Comparison of ENCODE assay signal across 28 mouse cellular contexts in genomic region chr16:28408294-28408693, GRCm38 (mm10).
DNase-seq lines count a peak whose midpoint lies in the region; ATAC-seq and TF ChIP-seq lines count a peak whose summit lies in the region.
"Had no signal": no experiment of that assay in that cellular context is flagged by ENCODE, and none has a peak within 500 bp of the region (broad histone marks: within the 10 kb centered on the region; RNA-seq: fewer than 3 reads in every experiment).

No protein-coding gene starts in this region.

- H3K27me3 ChIP-seq in lung, embryonic 14.5 days (ENCODE audit: insufficient read depth, low read length): no peaks in the 10 kb centered on the region
- H3K27me3 ChIP-seq in neural tube, embryonic 15.5 days (replicated peaks): no peaks in the 10 kb centered on the region
- H3K27me3 ChIP-seq in midbrain, embryonic 16.5 days (ENCODE audit: control insufficient read depth, insufficient read depth, low read depth, low read length): no peaks in the 10 kb centered on the region
- H3K27me3 ChIP-seq: embryonic facial prominence, embryonic 15.5 days; forebrain, embryonic 12.5 days; heart, embryonic 15.5 days; kidney, embryonic 15.5 days; limb, embryonic 15.5 days; liver, embryonic 13.5 days had no signal

- ATAC-seq in frontal cortex, adult (ENCODE audit: low TSS enrichment): 0 out of 2 replicates have a peak, but pooled peaks have one; percentile 43
- peak; percentile 56; the same call in 1 of the 2 replicates for ATAC-seq in lung, embryonic 14.5 days (ENCODE audit: insufficient read depth)
- ATAC-seq in neural tube, embryonic 15.5 days (ENCODE audit: low FRiP score): peak; percentile 8; the same call in 1 of the 2 replicates
- ATAC-seq in midbrain, embryonic 16.5 days: no peak
- ATAC-seq: forebrain, postnatal 0 days; inflammation-experienced regulatory T-cells, adult 6 months; Patski had no signal

- H3K9me3 ChIP-seq in lung, embryonic 14.5 days (ENCODE audit: low read depth, low read length): no peaks in the 10 kb centered on the region
- no peaks in the 10 kb centered on the region for H3K9me3 ChIP-seq in neural tube, embryonic 15.5 days (replicated peaks)
- no peaks in the 10 kb centered on the region for H3K9me3 ChIP-seq in midbrain, embryonic 16.5 days (replicated peaks; ENCODE audit: control insufficient read depth, low read length, poor library complexity, severe bottlenecking)
- H3K9me3 ChIP-seq: embryonic facial prominence, embryonic 10.5 days; embryonic facial prominence, embryonic 15.5 days; forebrain, embryonic 12.5 days; G1E; heart, embryonic 15.5 days; kidney, embryonic 15.5 days; limb, embryonic 10.5 days; limb, embryonic 15.5 days; liver, embryonic 13.5 days had no signal

- no peak overlapping the region for H3K9ac ChIP-seq in lung, embryonic 14.5 days
- H3K9ac ChIP-seq in neural tube, embryonic 15.5 days (replicated peaks): no peak overlapping the region
- H3K9ac ChIP-seq in midbrain, embryonic 16.5 days (ENCODE audit: low read depth, low read length): no peak overlapping the region
- H3K9ac ChIP-seq: embryonic facial prominence, embryonic 15.5 days; forebrain, embryonic 12.5 days; forebrain, postnatal 0 days; heart, embryonic 15.5 days; kidney, embryonic 15.5 days; limb, embryonic 15.5 days; liver, embryonic 13.5 days had no signal

- H3K4me3 ChIP-seq in lung, embryonic 14.5 days (ENCODE audit: low read depth, low read length): no peak overlapping the region
- H3K4me3 ChIP-seq in neural tube, embryonic 15.5 days (replicated peaks): no peak overlapping the region
- no peak overlapping the region for H3K4me3 ChIP-seq in midbrain, embryonic 16.5 days (ENCODE audit: low read depth, low read length)
- H3K4me3 ChIP-seq: embryonic facial prominence, embryonic 10.5 days; embryonic facial prominence, embryonic 15.5 days; forebrain, embryonic 12.5 days; heart, embryonic 15.5 days; kidney, embryonic 15.5 days; limb, embryonic 10.5 days; limb, embryonic 15.5 days; liver, embryonic 13.5 days had no signal

- H3K36me3 ChIP-seq in lung, embryonic 14.5 days (ENCODE audit: insufficient read depth): no peaks in the 10 kb centered on the region
- H3K36me3 ChIP-seq in neural tube, embryonic 15.5 days: no peaks in the 10 kb centered on the region
- H3K36me3 ChIP-seq in midbrain, embryonic 16.5 days (ENCODE audit: control insufficient read depth, insufficient read depth, low read length): no peaks in the 10 kb centered on the region
- H3K36me3 ChIP-seq: embryonic facial prominence, embryonic 10.5 days; embryonic facial prominence, embryonic 15.5 days; forebrain, embryonic 12.5 days; G1E; heart, embryonic 15.5 days; kidney, embryonic 15.5 days; limb, embryonic 10.5 days; limb, embryonic 15.5 days; liver, embryonic 13.5 days had no signal

- WGBS in lung, embryonic 14.5 days: 34% methylated on average over 7 of the region's 7 CpGs
- 62% methylated on average over 7 of the region's 7 CpGs for WGBS in neural tube, embryonic 15.5 days
- WGBS in midbrain, embryonic 16.5 days: 60% methylated on average over 7 of the region's 7 CpGs

- no peaks in the 10 kb centered on the region for H3K4me1 ChIP-seq in lung, embryonic 14.5 days (ENCODE audit: insufficient read depth)
- peaks cover 8% of the 10 kb centered on the region; the same call in 1 of the 2 replicates for H3K4me1 ChIP-seq in neural tube, embryonic 15.5 days
- peaks cover 6% of the 10 kb centered on the region; the same call in 1 of the 2 replicates for H3K4me1 ChIP-seq in midbrain, embryonic 16.5 days (ENCODE audit: control insufficient read depth, insufficient read depth, low read length)
- H3K4me1 ChIP-seq: embryonic facial prominence, embryonic 10.5 days; embryonic facial prominence, embryonic 15.5 days; forebrain, embryonic 12.5 days; heart, embryonic 15.5 days; kidney, embryonic 15.5 days; limb, embryonic 10.5 days; limb, embryonic 15.5 days; liver, embryonic 13.5 days had no signal

- no peak overlapping the region for H3K4me2 ChIP-seq in lung, embryonic 14.5 days
- no peak overlapping the region for H3K4me2 ChIP-seq in neural tube, embryonic 15.5 days
- H3K4me2 ChIP-seq in midbrain, embryonic 16.5 days (ENCODE audit: low read length): no peak overlapping the region
- H3K4me2 ChIP-seq: embryonic facial prominence, embryonic 15.5 days; forebrain, embryonic 12.5 days; heart, embryonic 15.5 days; kidney, embryonic 15.5 days; limb, embryonic 15.5 days; liver, embryonic 13.5 days had no signal

- no peak for TF ChIP-seq CTCF in lung, embryonic 14.5 days (IDR thresholded peaks at IDR 0.05; ENCODE audit: low read depth)

- no peak for DNase-seq in frontal cortex, postnatal 25 days (ENCODE audit: low spot score in 2 of 2)
- DNase-seq in lung, embryonic 14.5 days: peak; percentile 29
- DNase-seq in lung, postnatal 25 days (ENCODE audit: low spot score): no peak
- DNase-seq in neural tube, embryonic 10.5 days (ENCODE audit: extremely low spot score, low spot score): no peak
- no peak for DNase-seq in thymus, postnatal 25 days
- DNase-seq: adrenal gland, postnatal 14 days; cerebellum, adult 8-10 months; forebrain, postnatal 0 days; gastrocnemius, postnatal 14 days; kidney, adult 11 months; kidney, postnatal 25 days; liver, embryonic 13.5 days; lung, adult 18-20 months; lung, postnatal 14 days; thymus, postnatal 36 days had no signal

- no peak overlapping the region for H3K27ac ChIP-seq in lung, embryonic 14.5 days (ENCODE audit: low read depth)
- no peak overlapping the region for H3K27ac ChIP-seq in neural tube, embryonic 15.5 days (replicated peaks)
- peak overlapping the region; percentile 26; the same call in 1 of the 2 replicates for H3K27ac ChIP-seq in midbrain, embryonic 16.5 days (ENCODE audit: low read length)
- H3K27ac ChIP-seq: embryonic facial prominence, embryonic 10.5 days; embryonic facial prominence, embryonic 15.5 days; forebrain, embryonic 12.5 days; heart, embryonic 15.5 days; kidney, embryonic 15.5 days; limb, embryonic 10.5 days; limb, embryonic 15.5 days; liver, embryonic 13.5 days had no signal
